Mouse (Mus musculus) hindbrain, postnatal 0 days (tissue): ENCODE measurements around the gene Slc27a1. TPM values are rescaled to one million over a fixed set of nuclear protein-coding genes. Genes with fewer than 3 reads are reported as not detected.

ENCODE experiments used
- ATAC-seq: fragments of 200-750 bp; cut with Nextera tagmentation; 2 replicates; pipeline ENCODE4 v1.8.0; 2017; ENCODE audit warnings: mild to moderate bottlenecking, moderate TSS enrichment, moderate library complexity
- DNase-seq: peaks from one replicate; pipeline ENCODE4 v3.0.0-alpha.2; 2015; ENCODE audit warnings: low spot score
- H3K27ac ChIP-seq: fragments of 300-500 bp; sonication (generic); 2 replicates; pipeline ENCODE4 v1.5.1; 2014; ENCODE audit warnings: mild to moderate bottlenecking
- H3K27me3 ChIP-seq: fragments of 300-500 bp; sonication (generic); 2 replicates; pipeline ENCODE4 v1.6.1; 2014; ENCODE audit warnings: low read length, mixed read lengths; ENCODE audit not compliant: insufficient read depth
- H3K36me3 ChIP-seq: fragments of 300-500 bp; sonication (generic); 2 replicates; pipeline ENCODE4 v1.6.1; 2014; ENCODE audit warnings: low read length, mixed read lengths; ENCODE audit not compliant: insufficient read depth
- H3K4me1 ChIP-seq: fragments of 300-500 bp; sonication (generic); 2 replicates; pipeline ENCODE4 v1.6.1; 2014; ENCODE audit warnings: antibody characterized with exemption, low read length, mixed read lengths; ENCODE audit not compliant: insufficient read depth
- H3K4me2 ChIP-seq: fragments of 300-500 bp; sonication (generic); 2 replicates; pipeline ENCODE4 v1.6.1; 2014; ENCODE audit warnings: low read depth, mild to moderate bottlenecking, low read length, moderate library complexity, mixed read lengths
- H3K4me3 ChIP-seq: fragments of 300-500 bp; sonication (generic); 2 replicates; pipeline ENCODE4 v1.5.1; 2014; ENCODE audit warnings: low read length
- H3K9ac ChIP-seq: fragments of 300-500 bp; sonication (generic); replicated peaks from 2 replicates; pipeline ENCODE4 v1.6.1; 2014; ENCODE audit warnings: mild to moderate bottlenecking, low read length, moderate library complexity, mixed read lengths
- H3K9me3 ChIP-seq: fragments of 300-500 bp; sonication (generic); 2 replicates; pipeline ENCODE4 v1.6.1; 2016; ENCODE audit warnings: low read length, mixed read lengths
- CTCF ChIP-seq: IDR thresholded peaks from 2 replicates; pipeline ENCODE4 v1.5.1; 2016; ENCODE audit warnings: antibody characterized with exemption, control low read depth, low read depth
- WGBS: fragments of 180-500 bp; shearing (Covaris S2); extraction: QIAGEN DNeasy Blood & Tissue Kit; methylation state at CpG from one replicate; pipeline ENCODE4 v1.1.7; 2014; 5-methylcytosine and 5-hydroxymethylcytosine counted together
- polyA plus RNA-seq: library from polyadenylated mRNA; unstranded; fragments of >200 nt; fragmentation: Nextera tagmentation; extraction: Ambion mirVana; gene quantifications from 2 replicates; pipeline ENCODE4 v1.2.1, GENCODE M21; 2015
- total RNA-seq: library from RNA; depleted of rRNA; stranded (reverse); fragments of >200 nt; gene quantifications from 2 replicates; pipeline ENCODE4 v1.2.3, GENCODE M21; 2014

Gene Slc27a1
- total and polyA plus RNA-seq, 2 experiments from 2014 or later = 127 to 238 TPM

- DNase-seq = no peak
- 62% methylated on average over 7 of the region's 7 CpGs for WGBS
- Histone ChIP-seq H3K27ac (no peak overlapping the region), H3K4me1 (no peaks in the 10 kb centered on the region), H3K9me3 (no peaks in the 10 kb centered on the region), H3K4me2 (no peak overlapping the region), H3K9ac (no peak overlapping the region), H3K27me3 (peaks cover 22% of the 10 kb centered on the region), H3K4me3 (no peak overlapping the region), H3K36me3 (no peaks in the 10 kb centered on the region)
- TF ChIP-seq CTCF = no peak
- no peak for ATAC-seq
These were observed 35.3 kb downstream of the Slc27a1 start for GRCm38 (mm10) chr8:71604021-71604420.

- Histone ChIP-seq H3K4me1 (peaks cover 11% of the 10 kb centered on the region), H3K4me3 (peak within 1 kb of the TSS; percentile 89), H3K27me3 (no peaks in the 10 kb centered on the region), H3K4me2 (peak within 1 kb of the TSS; percentile 88), H3K27ac (peak within 1 kb of the TSS; percentile 90), H3K9ac (peak within 1 kb of the TSS; percentile 85), H3K9me3 (no peaks in the 10 kb centered on the region), H3K36me3 (peaks cover 12% of the 10 kb centered on the region)
- no peak for TF ChIP-seq CTCF
- WGBS = under 1% methylated on average over 79 of the region's 82 CpGs
- DNase-seq = peak; percentile 99
- peak; percentile 99 for ATAC-seq
These were observed 42.4 kb downstream of the Slc27a1 start, which contains the start of gene Colgalt1 for GRCm38 (mm10) chr8:71610822-71611651. Gene Colgalt1 (plus strand): TSS chr8:71610998.

- Histone ChIP-seq H3K9ac (peak overlapping the region; percentile 85), H3K27me3 (no peaks in the 10 kb centered on the region), H3K9me3 (no peaks in the 10 kb centered on the region), H3K4me2 (peak overlapping the region; percentile 88), H3K4me1 (peaks cover 11% of the 10 kb centered on the region), H3K27ac (no peak overlapping the region), H3K36me3 (peaks cover 21% of the 10 kb centered on the region), H3K4me3 (peak overlapping the region; percentile 89)
- DNase-seq = no peak
- 40% methylated on average over 5 of the region's 5 CpGs for WGBS
- ATAC-seq = no peak
- TF ChIP-seq CTCF = no peak
These were observed 43.5 kb downstream of the Slc27a1 start for GRCm38 (mm10) chr8:71612141-71612540.

GRCm38 (mm10) chr8:71613418-71613817 is 44.7 kb downstream of the Slc27a1 start:
- Histone ChIP-seq H3K4me2 (no peak overlapping the region), H3K27ac (no peak overlapping the region), H3K9me3 (no peaks in the 10 kb centered on the region), H3K4me1 (peaks cover 11% of the 10 kb centered on the region), H3K4me3 (no peak overlapping the region), H3K9ac (no peak overlapping the region), H3K36me3 (peaks cover 33% of the 10 kb centered on the region), H3K27me3 (no peaks in the 10 kb centered on the region)
- no peak for TF ChIP-seq CTCF
- ATAC-seq (no peak), DNase-seq (no peak)
- WGBS = 64% methylated on average over 4 of the region's 4 CpGs

GRCm38 (mm10) chr8:71619786-71620185 is 51.1 kb downstream of the Slc27a1 start:
- Histone ChIP-seq H3K4me1 (no peaks in the 10 kb centered on the region), H3K27ac (no peak overlapping the region), H3K9ac (no peak overlapping the region), H3K36me3 (peaks cover 77% of the 10 kb centered on the region), H3K9me3 (no peaks in the 10 kb centered on the region), H3K27me3 (no peaks in the 10 kb centered on the region), H3K4me3 (no peak overlapping the region), H3K4me2 (no peak overlapping the region)
- DNase-seq (no peak), ATAC-seq (no peak)
- TF ChIP-seq CTCF = no peak
- WGBS = 98% methylated on average over 2 of the region's 2 CpGs

- whole genome bisulfite sequencing = 70% methylated on average over 1 of the region's 1 CpGs
- Histone ChIP-seq H3K27me3 (no peaks in the 10 kb centered on the region), H3K36me3 (peaks cover 41% of the 10 kb centered on the region), H3K9me3 (no peaks in the 10 kb centered on the region), H3K9ac (no peak overlapping the region), H3K4me1 (peaks cover 13% of the 10 kb centered on the region), H3K4me2 (no peak overlapping the region), H3K4me3 (no peak overlapping the region), H3K27ac (no peak overlapping the region; the same call in 1 of the 2 replicates)
- ATAC-seq (no peak), DNase-seq (no peak)
- no peak for TF ChIP-seq CTCF
These were observed 56.4 kb downstream of the Slc27a1 start for GRCm38 (mm10) chr8:71625088-71625487.

- Histone ChIP-seq H3K9me3 (no peaks in the 10 kb centered on the region), H3K27ac (no peak overlapping the region), H3K27me3 (no peaks in the 10 kb centered on the region), H3K36me3 (peaks cover 27% of the 10 kb centered on the region), H3K4me2 (no peak overlapping the region), H3K4me1 (peaks cover 13% of the 10 kb centered on the region), H3K9ac (no peak overlapping the region), H3K4me3 (no peak overlapping the region)
- ATAC-seq (no peak), DNase-seq (no peak)
- WGBS = 84% methylated on average over 9 of the region's 9 CpGs
- no peak for TF ChIP-seq CTCF
These were observed 58.1 kb downstream of the Slc27a1 start for GRCm38 (mm10) chr8:71626753-71627152.
